Mouse (Mus musculus): Measurements from ENCODE around the gene Adamts13. TPM values are rescaled to one million over a fixed set of nuclear protein-coding genes. Genes with fewer than 3 reads are reported as not detected.

Adamts13 gene
- total and polyA plus RNA-seq, 3 experiments, result 19.7 to 130 TPM; not detected in 1

Other genes with a start within 250 kb of the Adamts13 start
- gene Abo, start 108.4 kb upstream of the Adamts13 start, total RNA-seq (2012; rRNA removed), result not detected in 2 replicates
- not detected for gene Abo, start 108.4 kb upstream of the Adamts13 start, polyA plus RNA-seq (2012; ENCODE audit: insufficient read depth in 1 of 2, insufficient read length in 2 of 2, low read depth in 1 of 2, low replicate concordance in 2 of 2, missing spikeins in 1 of 2)
- 52.2 and 65.9 TPM in 2 replicates for gene Surf6, start 70.5 kb upstream of the Adamts13 start, total RNA-seq (2012; rRNA removed)
- gene Surf6, start 70.5 kb upstream of the Adamts13 start, polyA plus RNA-seq (2012; ENCODE audit: insufficient read depth in 1 of 2, insufficient read length in 2 of 2, low read depth in 1 of 2, low replicate concordance in 2 of 2, missing spikeins in 1 of 2), result 10 to 100 TPM in 1 of 2 experiments, not detected in 1; 61.8 TPM
- gene Med22, start 62.7 kb upstream of the Adamts13 start, total RNA-seq (2012; rRNA removed), result 64.6 and 90.1 TPM in 2 replicates
- gene Med22, start 62.7 kb upstream of the Adamts13 start, polyA plus RNA-seq (2012; ENCODE audit: insufficient read depth in 1 of 2, insufficient read length in 2 of 2, low read depth in 1 of 2, low replicate concordance in 2 of 2, missing spikeins in 1 of 2), result 10 to 100 TPM in 1 of 2 experiments, not detected in 1; 79.0 TPM
- gene Rpl7a, start 62.7 kb upstream of the Adamts13 start, total RNA-seq (2012; rRNA removed), result 3,335 and 3,552 TPM in 2 replicates
- gene Rpl7a, start 62.7 kb upstream of the Adamts13 start, polyA plus RNA-seq (2012; ENCODE audit: insufficient read depth in 1 of 2, insufficient read length in 2 of 2, low read depth in 1 of 2, low replicate concordance in 2 of 2, missing spikeins in 1 of 2), result 1,000 to 10,000 TPM in 1 of 2 experiments, not detected in 1; 1,526 TPM
- 41.0 and 63.1 TPM in 2 replicates for gene Surf2, start 57.0 kb upstream of the Adamts13 start, total RNA-seq (2012; rRNA removed)
- gene Surf2, start 57.0 kb upstream of the Adamts13 start, polyA plus RNA-seq (2012; ENCODE audit: insufficient read depth in 1 of 2, insufficient read length in 2 of 2, low read depth in 1 of 2, low replicate concordance in 2 of 2, missing spikeins in 1 of 2), result 10 to 100 TPM in 1 of 2 experiments, not detected in 1; 84.8 TPM
- gene Surf1, start 56.9 kb upstream of the Adamts13 start, total RNA-seq (2012; rRNA removed), result 52.1 and 56.5 TPM in 2 replicates
- 10 to 100 TPM in 1 of 2 experiments, not detected in 1; 74.8 TPM for gene Surf1, start 56.9 kb upstream of the Adamts13 start, polyA plus RNA-seq (2012; ENCODE audit: insufficient read depth in 1 of 2, insufficient read length in 2 of 2, low read depth in 1 of 2, low replicate concordance in 2 of 2, missing spikeins in 1 of 2)
- 152 and 158 TPM in 2 replicates for gene Surf4, start 39.5 kb upstream of the Adamts13 start, total RNA-seq (2012; rRNA removed)
- gene Surf4, start 39.5 kb upstream of the Adamts13 start, polyA plus RNA-seq (2012; ENCODE audit: insufficient read depth in 1 of 2, insufficient read length in 2 of 2, low read depth in 1 of 2, low replicate concordance in 2 of 2, missing spikeins in 1 of 2), result 100 to 1,000 TPM in 1 of 2 experiments, not detected in 1; 252 TPM
- gene Stkld1, start 39.4 kb upstream of the Adamts13 start, total RNA-seq (2012; rRNA removed), result not detected in 2 replicates
- under 1 TPM in 1 of 2 experiments, not detected in 1; 0.25 TPM for gene Stkld1, start 39.4 kb upstream of the Adamts13 start, polyA plus RNA-seq (2012; ENCODE audit: insufficient read depth in 1 of 2, insufficient read length in 2 of 2, low read depth in 1 of 2, low replicate concordance in 2 of 2, missing spikeins in 1 of 2)
- 45.3 and 52.4 TPM in 2 replicates for gene Rexo4, start 9.0 kb upstream of the Adamts13 start, total RNA-seq (2012; rRNA removed)
- 10 to 100 TPM in 1 of 2 experiments, not detected in 1; 66.6 TPM for gene Rexo4, start 9.0 kb upstream of the Adamts13 start, polyA plus RNA-seq (2012; ENCODE audit: insufficient read depth in 1 of 2, insufficient read length in 2 of 2, low read depth in 1 of 2, low replicate concordance in 2 of 2, missing spikeins in 1 of 2)
- 15.2 and 19.1 TPM in 2 replicates for gene Cacfd1, start 36.5 kb downstream of the Adamts13 start, total RNA-seq (2012; rRNA removed)
- gene Cacfd1, start 36.5 kb downstream of the Adamts13 start, polyA plus RNA-seq (2012; ENCODE audit: insufficient read depth in 1 of 2, insufficient read length in 2 of 2, low read depth in 1 of 2, low replicate concordance in 2 of 2, missing spikeins in 1 of 2), result 10 to 100 TPM in 1 of 2 experiments, not detected in 1; 60.7 TPM
- gene Slc2a6, start 54.6 kb downstream of the Adamts13 start, total RNA-seq (2012; rRNA removed), result 2.3 and 2.6 TPM in 2 replicates
- 1 to 10 TPM in 1 of 2 experiments, not detected in 1; 3.2 TPM for gene Slc2a6, start 54.6 kb downstream of the Adamts13 start, polyA plus RNA-seq (2012; ENCODE audit: insufficient read depth in 1 of 2, insufficient read length in 2 of 2, low read depth in 1 of 2, low replicate concordance in 2 of 2, missing spikeins in 1 of 2)
- not detected in 2 replicates for gene Mymk, start 98.8 kb downstream of the Adamts13 start, total RNA-seq (2012; rRNA removed)
- gene Mymk, start 98.8 kb downstream of the Adamts13 start, polyA plus RNA-seq (2012; ENCODE audit: insufficient read depth in 1 of 2, insufficient read length in 2 of 2, low read depth in 1 of 2, low replicate concordance in 2 of 2, missing spikeins in 1 of 2), result not detected
- gene Adamtsl2, start 106.0 kb downstream of the Adamts13 start, total RNA-seq (2012; rRNA removed), result not detected in 2 replicates
- not detected for gene Adamtsl2, start 106.0 kb downstream of the Adamts13 start, polyA plus RNA-seq (2012; ENCODE audit: insufficient read depth in 1 of 2, insufficient read length in 2 of 2, low read depth in 1 of 2, low replicate concordance in 2 of 2, missing spikeins in 1 of 2)
- gene Fam163b, start 169.1 kb downstream of the Adamts13 start, total RNA-seq (2012; rRNA removed), result not detected in 2 replicates
- not detected for gene Fam163b, start 169.1 kb downstream of the Adamts13 start, polyA plus RNA-seq (2012; ENCODE audit: insufficient read depth in 1 of 2, insufficient read length in 2 of 2, low read depth in 1 of 2, low replicate concordance in 2 of 2, missing spikeins in 1 of 2)
- gene Dbh, start 191.8 kb downstream of the Adamts13 start, total RNA-seq (2012; rRNA removed), result not detected in 2 replicates
- not detected for gene Dbh, start 191.8 kb downstream of the Adamts13 start, polyA plus RNA-seq (2012; ENCODE audit: insufficient read depth in 1 of 2, insufficient read length in 2 of 2, low read depth in 1 of 2, low replicate concordance in 2 of 2, missing spikeins in 1 of 2)